Comparison of ENCODE assay signal across 22 mouse cellular contexts in the genomic region with DNA sequence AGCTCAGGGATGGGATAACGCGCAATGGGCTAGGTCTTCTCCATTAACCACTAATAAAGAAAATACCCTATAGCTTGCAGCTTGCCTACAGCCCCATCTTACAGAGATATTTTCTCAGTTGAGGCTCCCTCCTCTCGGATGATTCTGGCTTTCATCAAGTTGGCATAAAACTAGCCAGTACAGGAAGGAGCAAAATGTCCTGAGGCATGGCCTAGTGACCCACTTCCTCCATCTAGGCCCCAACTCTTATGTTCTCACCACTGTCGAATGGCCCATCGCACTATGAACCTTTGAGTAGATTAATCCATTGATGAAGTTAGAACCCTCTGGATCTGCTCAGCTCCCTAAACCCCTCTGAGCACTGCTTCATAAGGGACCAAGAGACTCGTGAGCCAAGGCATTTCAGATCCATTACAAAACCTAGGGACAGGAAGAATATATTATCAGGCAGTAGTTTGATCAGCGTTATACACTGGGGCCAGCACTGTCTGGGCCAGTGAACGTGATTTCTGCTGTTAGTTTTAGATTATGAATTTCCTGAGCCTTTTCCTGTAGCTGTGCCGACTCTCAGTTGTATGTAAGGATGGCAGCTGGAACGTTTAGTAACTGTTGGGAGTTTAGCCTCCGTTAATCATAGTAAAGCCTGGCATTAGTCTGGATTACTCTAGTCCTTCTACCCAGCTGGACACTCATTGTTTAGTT.
"Had no signal": no experiment of that assay in that cellular context is flagged by ENCODE, and none has a peak within 500 bp of the region (broad histone marks: within the 10 kb centered on the region; RNA-seq: fewer than 3 reads in every experiment).

No protein-coding gene starts in this region.

- H3K27me3 ChIP-seq: limb, embryonic 12.5 days; limb, embryonic 15.5 days; midbrain, embryonic 12.5 days; midbrain, embryonic 15.5 days; neural tube, embryonic 12.5 days; neural tube, embryonic 15.5 days had no signal

- H3K27ac ChIP-seq: limb, embryonic 12.5 days; limb, embryonic 15.5 days; liver, embryonic 14.5 days; macrophage; midbrain, embryonic 12.5 days; midbrain, embryonic 15.5 days; neural tube, embryonic 12.5 days; neural tube, embryonic 15.5 days; stomach, postnatal 0 days had no signal

- H3K4me2 ChIP-seq: limb, embryonic 12.5 days; limb, embryonic 15.5 days; liver, embryonic 11.5 days; lung, embryonic 14.5 days; midbrain, embryonic 12.5 days; midbrain, embryonic 15.5 days; neural tube, embryonic 12.5 days; neural tube, embryonic 15.5 days had no signal

- DNase-seq: kidney, adult 9 months; kidney, postnatal 14 days; kidney, postnatal 4 days; left cerebral cortex, postnatal 4 days; liver, postnatal 0 days; lung, embryonic 14.5 days; right cerebral cortex, adult 18-20 months; right cerebral cortex, postnatal 14 days; right cerebral cortex, postnatal 4 days; thymus, adult 2 months; thymus, postnatal 25 days had no signal

- H3K4me3 ChIP-seq: limb, embryonic 12.5 days; limb, embryonic 15.5 days; midbrain, embryonic 12.5 days; midbrain, embryonic 15.5 days; neural tube, embryonic 12.5 days; neural tube, embryonic 15.5 days had no signal

- ATAC-seq: liver, postnatal 0 days; lung, postnatal 0 days; midbrain, embryonic 15.5 days had no signal

- H3K9ac ChIP-seq: limb, embryonic 12.5 days; limb, embryonic 15.5 days; liver, embryonic 14.5 days; liver, postnatal 0 days; lung, embryonic 14.5 days; midbrain, embryonic 12.5 days; midbrain, embryonic 15.5 days; neural tube, embryonic 12.5 days; neural tube, embryonic 15.5 days had no signal

- H3K9me3 ChIP-seq: limb, embryonic 12.5 days; limb, embryonic 15.5 days; midbrain, embryonic 12.5 days; midbrain, embryonic 15.5 days; neural tube, embryonic 12.5 days; neural tube, embryonic 15.5 days had no signal

- H3K36me3 ChIP-seq: limb, embryonic 12.5 days; limb, embryonic 15.5 days; midbrain, embryonic 12.5 days; midbrain, embryonic 15.5 days; neural tube, embryonic 12.5 days; neural tube, embryonic 15.5 days had no signal

- H3K4me1 ChIP-seq: midbrain, embryonic 15.5 days; neural tube, embryonic 12.5 days; neural tube, embryonic 15.5 days had no signal
